Mouse (Mus musculus) CD8-positive naive resting alpha-beta T cell, adult 2 months (primary cell): ENCODE measurements at regions not wholly inside any gene's neighbourhood (a gene's known extent, or its start where the extent isn't known, plus 50 kb on each side); places are given as distances from the start of the nearest gene placed in this dataset.
A peak's percentile ranks its signal among the peaks of the same experiment; 100 is the strongest.

ENCODE experiments used
- DNase-seq, 2 experiments: peaks; one replicate each; pipeline ENCODE4 v3.0.0; 2022; ENCODE audit warnings: low read depth in 2 of 2, low spot score in 2 of 2

DNA sequence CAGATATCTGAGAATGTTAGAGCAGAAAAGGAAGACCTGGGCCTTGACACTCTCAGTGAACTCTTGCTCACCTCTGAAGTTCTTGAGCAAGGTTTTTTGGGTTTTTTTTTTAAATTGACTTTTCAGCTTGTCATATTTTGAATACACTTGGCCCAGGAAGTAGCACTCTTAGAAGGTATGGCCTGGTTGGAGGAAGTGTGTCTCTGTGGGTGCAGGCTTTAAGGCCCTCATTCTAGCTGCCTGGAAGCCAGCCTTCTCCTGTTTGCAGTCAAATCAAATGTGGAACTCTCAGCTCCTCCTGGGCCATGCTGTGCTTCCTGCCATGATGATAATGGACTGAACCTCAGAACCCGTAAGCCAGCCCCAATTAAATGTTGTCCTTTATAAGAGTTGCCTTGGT lies 195.9 kb upstream of the Zmiz1 start:
- DNase-seq = no peak

GRCm38 (mm10) chr14:25266846-25267245 lies 192.1 kb upstream of the Zmiz1 start:
- DNase-seq = no peak

- DNase-seq = no peak
Measured at GRCm38 (mm10) chr14:25268090-25268631, 190.8 kb upstream of the Zmiz1 start.

DNA sequence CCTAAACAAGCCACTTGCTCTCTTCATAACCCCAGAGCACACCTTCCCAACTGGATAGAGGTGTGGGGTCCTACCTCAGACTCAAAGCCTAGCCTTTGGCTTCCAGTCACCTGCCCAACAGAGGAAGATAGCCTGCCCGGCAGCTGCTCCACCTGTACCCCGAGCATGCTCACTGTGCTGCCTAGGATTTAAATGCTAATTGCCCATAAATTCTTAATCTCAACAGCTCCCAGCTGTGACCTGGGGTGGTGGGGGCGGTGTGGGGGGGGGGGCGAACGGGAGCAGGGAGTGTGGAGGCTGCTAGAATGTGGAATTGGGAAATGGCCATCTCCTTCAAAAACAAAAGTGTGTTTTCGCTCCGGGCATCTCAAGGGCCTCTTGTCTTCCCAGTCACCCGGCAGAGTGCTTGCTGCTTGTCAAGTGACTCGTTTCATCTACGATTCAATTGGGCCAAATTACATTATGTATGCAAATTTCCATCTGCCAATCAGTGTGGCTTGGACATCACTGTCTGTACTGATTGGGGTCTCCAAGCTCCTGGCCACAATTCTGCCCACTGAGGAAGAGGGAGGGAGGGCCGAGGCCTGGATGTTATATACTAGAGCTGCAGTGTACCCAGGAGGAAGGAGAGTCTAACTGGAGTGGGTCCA lies 188.6 kb upstream of the Zmiz1 start:
- DNase-seq = no peak

GRCm38 (mm10) chr14:25272366-25273156 lies 186.4 kb upstream of the Zmiz1 start:
- DNase-seq = peak in 1 of 2 experiments; percentile 2

GRCm38 (mm10) chr14:25279751-25280150 lies 179.2 kb upstream of the Zmiz1 start:
- no peak for DNase-seq

DNA sequence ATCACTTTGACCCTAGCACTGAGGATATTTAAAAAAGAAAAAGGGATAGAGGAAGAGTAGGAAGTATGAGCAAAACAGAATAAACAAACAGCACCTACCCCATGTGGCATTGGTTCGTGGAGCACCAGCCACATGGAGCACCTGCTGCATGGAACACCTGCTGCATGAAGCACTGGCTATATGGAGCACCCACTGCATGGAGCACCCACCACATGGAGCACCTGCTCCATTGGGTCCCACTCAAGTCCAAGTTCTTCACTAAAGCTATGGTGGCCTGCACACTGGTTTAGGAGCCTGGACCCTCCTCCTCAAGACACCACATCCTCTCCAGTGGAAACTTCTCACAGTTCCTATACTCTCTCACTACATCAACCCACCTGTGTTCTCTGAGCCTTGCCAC lies 166.4 kb upstream of the Zmiz1 start:
- no peak for DNase-seq

DNA sequence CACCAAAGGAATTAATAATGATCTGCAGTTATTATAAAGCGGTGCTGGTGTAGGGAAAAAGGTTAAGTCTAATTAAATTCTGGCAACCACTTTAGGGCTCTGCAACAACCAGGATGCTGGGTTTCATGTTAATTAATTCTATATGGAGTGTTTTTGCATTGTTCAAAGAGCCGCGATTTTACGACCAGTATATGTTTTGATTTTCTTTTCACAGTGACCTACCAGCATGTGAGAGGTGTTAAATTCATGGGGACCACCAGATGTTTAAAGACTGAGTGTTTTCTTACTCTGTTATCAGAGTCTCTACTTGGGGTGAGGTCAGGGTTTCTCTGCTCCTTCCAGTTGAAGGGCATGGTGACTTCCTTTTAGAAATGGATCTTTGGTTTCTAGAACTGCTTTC lies 164.8 kb upstream of the Zmiz1 start:
- no peak for DNase-seq

DNA sequence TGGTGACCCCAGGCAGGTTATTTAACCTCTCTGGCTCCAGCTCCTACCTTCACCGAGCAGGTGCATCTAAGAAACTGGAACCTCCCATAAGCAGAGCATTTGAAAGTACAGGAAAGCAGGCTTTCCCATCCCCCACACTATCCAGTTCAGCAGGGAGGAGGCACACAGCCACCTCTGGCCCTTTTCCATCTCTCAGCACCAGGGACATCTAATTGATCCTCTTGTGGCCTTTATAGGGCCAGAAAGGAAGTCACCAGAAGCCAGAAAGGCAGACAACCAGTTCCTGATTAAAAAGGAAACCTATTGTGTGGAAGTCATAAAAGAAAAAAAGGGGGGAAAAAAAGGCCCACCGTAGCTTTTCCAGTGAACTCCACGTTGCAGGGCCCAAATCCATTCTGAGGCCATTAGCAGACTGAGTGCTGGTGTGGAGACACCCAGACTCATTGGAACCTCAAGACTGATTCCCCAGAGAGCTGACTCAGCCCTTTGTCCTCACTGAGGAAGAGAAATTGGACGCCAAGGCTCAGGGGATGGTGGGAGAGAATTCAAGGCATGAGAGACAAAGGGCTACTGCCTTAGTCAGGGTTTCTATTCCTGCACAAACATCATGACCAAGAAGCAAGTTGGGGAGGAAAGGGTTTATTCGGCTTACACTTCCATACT lies 163.2 kb upstream of the Zmiz1 start:
- DNase-seq = no peak

DNA sequence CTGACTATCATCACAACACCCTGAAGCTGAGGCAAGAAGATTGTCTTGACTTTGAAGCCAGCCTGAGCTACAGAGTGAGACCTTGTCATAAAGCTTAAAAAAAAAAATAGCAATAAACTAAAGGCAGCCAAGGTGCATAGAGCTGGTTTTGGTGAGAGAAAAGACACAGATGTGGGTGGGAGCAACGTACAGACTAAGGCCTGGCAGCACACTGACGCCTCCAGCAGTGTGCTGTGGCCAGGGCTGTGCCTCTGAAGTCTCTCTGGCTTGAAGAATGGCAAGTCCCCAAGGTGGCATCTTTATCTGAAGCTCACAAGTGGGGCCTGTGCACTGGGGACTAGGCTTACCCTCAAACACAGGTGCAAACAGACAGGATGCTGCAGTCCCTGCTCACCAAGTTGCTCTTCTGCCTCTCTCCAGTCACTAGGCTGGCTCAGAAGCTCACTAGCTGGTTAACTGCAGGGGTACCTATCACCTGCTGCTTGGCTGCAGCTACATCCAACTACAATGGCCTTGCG lies 159.3 kb upstream of the Zmiz1 start:
- DNase-seq = no peak

GRCm38 (mm10) chr14:25301336-25302031 lies 157.5 kb upstream of the Zmiz1 start:
- DNase-seq = no peak

- DNase-seq = no peak
Measured at GRCm38 (mm10) chr14:25304391-25304851, 154.6 kb upstream of the Zmiz1 start.

DNA sequence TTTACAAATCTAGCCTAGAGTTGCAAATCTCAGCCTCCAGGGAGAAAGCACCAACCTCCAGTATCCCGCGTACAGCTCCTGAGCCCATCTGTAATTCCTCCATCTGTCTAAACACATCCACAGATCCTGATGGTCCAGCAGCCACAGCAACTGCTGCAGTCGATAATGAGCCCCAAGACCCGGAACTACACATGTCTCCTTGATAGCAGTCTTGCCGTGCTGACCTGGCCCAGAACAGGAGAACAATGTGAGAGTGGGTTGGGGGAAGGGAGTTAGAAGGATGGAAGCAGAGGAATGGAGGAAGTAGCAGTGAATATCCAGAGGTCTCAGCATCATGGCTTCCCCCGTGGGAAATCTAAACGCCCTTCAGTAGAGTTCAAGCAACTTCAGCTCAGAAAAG lies 152.8 kb upstream of the Zmiz1 start:
- no peak for DNase-seq

GRCm38 (mm10) chr14:25306961-25307654 lies 151.9 kb upstream of the Zmiz1 start:
- DNase-seq = no peak

- no peak for DNase-seq
Measured at GRCm38 (mm10) chr14:25308051-25308450, 150.9 kb upstream of the Zmiz1 start.

DNA sequence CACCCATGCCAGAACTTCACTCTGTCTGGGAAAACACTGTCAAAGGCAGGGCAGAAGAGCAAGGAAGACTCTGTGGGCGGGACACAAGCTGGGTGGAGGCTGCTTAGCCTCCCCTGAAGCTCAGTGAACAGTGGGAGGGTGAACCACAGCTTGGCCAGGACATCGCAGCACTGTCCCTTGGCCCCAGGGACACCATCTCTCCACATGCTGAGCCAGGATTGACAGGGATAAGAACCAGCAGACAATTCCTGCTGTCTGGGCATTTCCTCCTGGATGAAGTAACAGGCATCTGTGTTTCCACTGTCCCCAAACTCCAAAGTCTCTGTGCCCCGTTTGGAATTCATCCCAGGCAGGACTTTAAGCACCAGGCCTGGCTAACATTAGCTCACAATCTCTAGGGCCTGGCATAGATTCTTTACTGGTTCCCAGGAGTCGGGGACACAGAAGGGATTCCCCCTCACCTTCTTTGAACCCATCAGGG lies 148.3 kb upstream of the Zmiz1 start:
- no peak for DNase-seq

- DNase-seq = no peak
Measured at GRCm38 (mm10) chr14:25311475-25311874, 147.5 kb upstream of the Zmiz1 start.

DNA sequence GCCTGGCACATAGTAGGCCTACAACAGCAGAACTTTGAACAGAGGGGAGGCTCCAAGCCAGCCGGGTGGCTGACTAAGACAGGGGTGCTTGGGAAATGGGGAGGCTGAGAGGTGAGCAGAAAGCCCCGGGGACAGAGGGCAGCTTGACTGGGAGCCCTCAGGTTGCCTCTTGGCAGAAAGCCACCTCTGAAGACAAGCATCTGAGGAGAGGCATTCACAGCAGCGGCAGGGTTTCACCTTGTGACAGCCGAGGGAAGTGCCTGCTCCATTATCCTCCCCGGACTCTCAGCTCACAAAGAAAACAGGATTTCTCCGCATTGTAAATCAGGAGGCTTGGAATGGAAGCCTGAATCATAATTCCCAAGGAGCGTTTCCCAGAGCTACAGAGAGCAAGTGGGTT lies 146.8 kb upstream of the Zmiz1 start:
- no peak for DNase-seq

DNA sequence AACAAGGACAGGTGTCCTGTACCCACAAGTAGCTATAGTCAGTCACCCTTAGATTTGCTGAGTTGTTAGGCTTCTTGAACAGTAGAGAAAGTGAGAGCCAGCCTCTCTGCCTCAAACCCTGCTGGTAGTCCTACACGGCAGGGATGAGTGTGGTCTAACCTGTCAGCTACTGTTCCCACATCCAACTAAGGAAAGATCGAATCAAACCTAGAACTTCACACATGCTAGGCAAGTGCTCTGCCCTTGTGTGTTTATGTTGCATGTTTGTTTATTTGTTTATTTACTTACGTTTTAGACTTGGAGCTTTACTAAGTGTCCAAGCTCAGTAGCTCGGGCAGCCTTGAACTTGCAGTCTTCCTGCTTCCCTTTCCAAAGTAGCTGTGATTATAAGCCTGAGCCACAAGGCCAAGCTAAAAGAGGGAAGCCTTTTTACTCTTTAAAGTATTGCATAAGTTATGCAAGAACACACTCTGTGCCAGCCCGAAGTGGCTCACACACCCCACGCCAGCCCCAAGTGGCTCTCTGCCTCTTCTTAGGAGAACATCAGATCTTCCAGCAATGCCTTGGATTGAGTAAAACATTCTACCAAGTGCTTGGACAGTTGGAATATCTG lies 146.1 kb upstream of the Zmiz1 start:
- DNase-seq = no peak

GRCm38 (mm10) chr14:25313693-25314240 lies 145.2 kb upstream of the Zmiz1 start:
- DNase-seq = no peak
